Mouse (Mus musculus): ENCODE data around the gene P2rx5. TPM values are rescaled to one million over a fixed set of nuclear protein-coding genes. Genes with fewer than 3 reads are reported as not detected.

Gene P2rx5
- polyA plus RNA-seq, 1 experiment from 2014 or later = 0.47 TPM

DNA sequence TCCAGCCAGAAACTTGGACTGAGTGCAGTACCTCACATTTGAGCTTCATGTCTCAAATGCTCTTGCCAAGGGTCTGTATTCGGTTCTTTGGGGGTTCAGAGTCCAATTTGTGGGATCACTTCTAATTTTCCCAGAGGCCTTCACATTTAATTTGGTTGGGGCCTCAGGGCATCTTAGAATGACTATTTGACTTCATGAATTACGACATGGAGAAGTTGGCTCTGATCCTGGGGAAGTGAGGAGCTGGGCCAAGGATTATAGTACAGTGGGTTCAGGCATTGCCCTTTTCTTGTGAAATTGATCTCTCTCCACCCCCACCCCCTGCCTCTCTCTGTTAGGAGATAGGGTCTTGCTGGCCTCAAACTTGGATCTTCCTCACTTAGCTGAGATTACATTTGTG is 40.8 kb downstream of the P2rx5 start:
- Histone ChIP-seq H3K36me3 (0 out of 2 replicates have a peak, but pooled peaks cover under 1% of the 10 kb centered on the region), H3K4me3 (replicated peaks) (no peak overlapping the region), H3K9me3 (replicated peaks) (no peaks in the 10 kb centered on the region), H3K4me1 (peaks cover 19% of the 10 kb centered on the region), H3K9ac (no peak overlapping the region), H3K4me2 (no peak overlapping the region), H3K27ac (no peak overlapping the region), H3K27me3 (no peaks in the 10 kb centered on the region)
- ATAC-seq (replicated peaks; ENCODE audit: low FRiP score) = no peak
- 76% methylated on average over 2 of the region's 2 CpGs for WGBS

DNA sequence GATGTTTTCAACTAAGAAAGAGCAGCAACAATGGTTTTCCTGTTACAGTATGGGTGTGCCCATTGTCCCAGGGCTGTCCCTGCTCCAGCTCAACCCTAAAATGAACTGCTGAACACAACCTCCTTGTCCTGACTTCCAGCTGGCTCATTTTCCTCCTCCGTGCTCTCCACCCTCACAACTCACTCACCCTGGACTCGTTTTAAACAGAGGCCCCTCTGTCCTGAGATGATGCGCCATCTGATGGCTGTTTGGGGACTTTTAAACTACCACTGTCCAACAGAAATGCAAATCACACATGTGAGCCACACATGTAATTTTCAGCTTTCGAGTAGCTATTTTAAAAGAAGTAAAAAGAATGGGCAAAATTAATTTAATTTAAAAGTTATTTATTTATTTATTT is 41.4 kb downstream of the P2rx5 start:
- no peak overlapping the region for H3K4me3 ChIP-seq (replicated peaks)
- no peak overlapping the region for H3K4me2 ChIP-seq
- H3K9ac ChIP-seq = no peak overlapping the region
- WGBS = 37% methylated on average over 4 of the region's 4 CpGs
- peaks cover 22% of the 10 kb centered on the region for H3K4me1 ChIP-seq
- no peaks in the 10 kb centered on the region for H3K36me3 ChIP-seq
- H3K27ac ChIP-seq = no peak overlapping the region
- no peaks in the 10 kb centered on the region for H3K27me3 ChIP-seq
- ATAC-seq (replicated peaks; ENCODE audit: low FRiP score) = no peak
- no peaks in the 10 kb centered on the region for H3K9me3 ChIP-seq (replicated peaks)

GRCm38 (mm10) chr11:73203895-73204294 is 43.7 kb downstream of the P2rx5 start:
- Histone ChIP-seq H3K27ac (no peak overlapping the region), H3K4me1 (peaks cover 15% of the 10 kb centered on the region), H3K9me3 (replicated peaks) (no peaks in the 10 kb centered on the region), H3K4me2 (no peak overlapping the region), H3K4me3 (replicated peaks) (no peak overlapping the region), H3K9ac (no peak overlapping the region), H3K27me3 (no peaks in the 10 kb centered on the region), H3K36me3 (no peaks in the 10 kb centered on the region)
- 85% methylated on average over 8 of the region's 8 CpGs for WGBS
- no peak for ATAC-seq (replicated peaks; ENCODE audit: low FRiP score)

- Histone ChIP-seq H3K9me3 (replicated peaks) (no peaks in the 10 kb centered on the region), H3K4me1 (0 out of 2 replicates have a peak, but pooled peaks cover 9% of the 10 kb centered on the region), H3K36me3 (no peaks in the 10 kb centered on the region), H3K4me3 (replicated peaks) (no peak overlapping the region), H3K4me2 (no peak overlapping the region), H3K9ac (no peak overlapping the region), H3K27me3 (no peaks in the 10 kb centered on the region), H3K27ac (no peak overlapping the region)
- WGBS = 22% methylated on average over 7 of the region's 7 CpGs
- ATAC-seq (replicated peaks; ENCODE audit: low FRiP score) = no peak
Measured at GRCm38 (mm10) chr11:73205194-73205593, 45.0 kb downstream of the P2rx5 start.

DNA sequence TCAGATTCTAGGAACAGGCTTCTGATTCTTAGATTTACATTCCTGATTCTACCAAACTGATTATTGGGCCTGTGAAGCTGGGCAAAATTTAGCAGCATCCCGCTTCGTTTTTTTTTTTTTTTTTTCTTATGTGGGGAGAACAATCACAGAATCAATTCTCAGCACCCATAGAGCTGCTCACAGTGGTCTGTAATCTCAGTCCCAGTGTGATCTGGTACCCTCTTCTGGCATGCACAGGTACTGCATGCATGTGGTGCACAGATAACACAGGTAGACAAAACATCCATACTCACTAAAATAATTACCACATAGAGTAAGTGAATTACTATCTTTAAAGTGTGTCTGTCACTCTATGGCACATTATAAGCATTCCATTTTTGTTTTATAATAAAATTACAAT is 47.4 kb downstream of the P2rx5 start:
- H3K4me2 ChIP-seq = no peak overlapping the region
- H3K4me3 ChIP-seq (replicated peaks) = no peak overlapping the region
- H3K36me3 ChIP-seq = no peaks in the 10 kb centered on the region
- no peak for ATAC-seq (replicated peaks; ENCODE audit: low FRiP score)
- H3K27me3 ChIP-seq = no peaks in the 10 kb centered on the region
- no peaks in the 10 kb centered on the region for H3K9me3 ChIP-seq (replicated peaks)
- H3K4me1 ChIP-seq = 0 out of 2 replicates have a peak, but pooled peaks cover 7% of the 10 kb centered on the region
- H3K9ac ChIP-seq = no peak overlapping the region
- H3K27ac ChIP-seq = no peak overlapping the region
- WGBS = 69% methylated on average over 2 of the region's 2 CpGs

- H3K4me3 ChIP-seq (replicated peaks) = no peak overlapping the region
- H3K36me3 ChIP-seq = no peaks in the 10 kb centered on the region
- 74% methylated on average over 3 of the region's 3 CpGs for WGBS
- H3K9me3 ChIP-seq (replicated peaks) = no peaks in the 10 kb centered on the region
- no peak overlapping the region for H3K9ac ChIP-seq
- no peaks in the 10 kb centered on the region for H3K27me3 ChIP-seq
- no peak overlapping the region for H3K4me2 ChIP-seq
- H3K4me1 ChIP-seq = no peaks in the 10 kb centered on the region
- ATAC-seq (replicated peaks; ENCODE audit: low FRiP score) = no peak
- no peak overlapping the region for H3K27ac ChIP-seq
Measured at GRCm38 (mm10) chr11:73213956-73214355, 53.7 kb downstream of the P2rx5 start.

GRCm38 (mm10) chr11:73219671-73220070 is 59.5 kb downstream of the P2rx5 start:
- WGBS = 70% methylated on average over 2 of the region's 2 CpGs
- ATAC-seq (replicated peaks; ENCODE audit: low FRiP score) = no peak
- no peak overlapping the region for H3K9ac ChIP-seq

DNA sequence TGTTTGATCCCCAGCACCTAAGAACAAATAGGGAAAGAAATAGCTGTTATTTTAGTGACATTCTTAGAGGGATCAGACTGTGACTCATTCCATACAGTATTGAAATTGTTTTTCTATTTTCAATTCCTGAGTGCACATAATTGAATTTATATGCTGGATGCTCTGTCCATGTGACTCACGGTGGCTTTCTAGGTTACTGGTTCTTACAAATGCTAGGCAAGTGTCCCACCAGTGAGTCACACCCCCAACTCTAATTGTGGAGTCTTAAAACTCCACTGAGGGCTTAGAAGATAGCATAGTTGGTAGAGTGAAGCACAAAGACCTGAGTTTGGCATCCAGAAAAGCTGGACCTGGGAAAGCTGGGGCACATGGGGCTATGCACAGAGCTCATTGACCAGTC is 60.4 kb downstream of the P2rx5 start:
- 90% methylated on average over 1 of the region's 1 CpGs for WGBS
- H3K27ac ChIP-seq = no peak overlapping the region
- no peaks in the 10 kb centered on the region for H3K9me3 ChIP-seq (replicated peaks)
- H3K27me3 ChIP-seq = no peaks in the 10 kb centered on the region
- H3K4me1 ChIP-seq = no peaks in the 10 kb centered on the region
- no peak overlapping the region for H3K4me2 ChIP-seq
- ATAC-seq (replicated peaks; ENCODE audit: low FRiP score) = no peak
- no peak overlapping the region for H3K9ac ChIP-seq
- no peak overlapping the region for H3K4me3 ChIP-seq (replicated peaks)
- H3K36me3 ChIP-seq = no peaks in the 10 kb centered on the region

More at GRCm38 (mm10) chr11:73219671-73220070, 59.5 kb downstream of the P2rx5 start:
- no peak overlapping the region for H3K27ac ChIP-seq
- no peaks in the 10 kb centered on the region for H3K36me3 ChIP-seq
- H3K27me3 ChIP-seq = no peaks in the 10 kb centered on the region
- no peak overlapping the region for H3K4me2 ChIP-seq
- H3K4me1 ChIP-seq = no peaks in the 10 kb centered on the region
- H3K4me3 ChIP-seq (replicated peaks) = no peak overlapping the region
- H3K9me3 ChIP-seq (replicated peaks) = no peaks in the 10 kb centered on the region

Other genes with a start within 250 kb of the P2rx5 start
- 4.2 and 5.7 TPM in 2 replicates for gene Atp2a3, start 199.3 kb upstream of the P2rx5 start, polyA plus RNA-seq (2015; fragmentation: Nextera tagmentation; extraction: Ambion mirVana)
- gene P2rx1, start 161.3 kb upstream of the P2rx5 start, polyA plus RNA-seq (2015; fragmentation: Nextera tagmentation; extraction: Ambion mirVana) = 1.6 and 1.7 TPM in 2 replicates
- 6.7 and 9.2 TPM in 2 replicates for gene Camkk1, start 141.4 kb upstream of the P2rx5 start, polyA plus RNA-seq (2015; fragmentation: Nextera tagmentation; extraction: Ambion mirVana)
- 12.1 and 12.9 TPM in 2 replicates for gene Ncbp3, start 112.6 kb upstream of the P2rx5 start, polyA plus RNA-seq (2015; fragmentation: Nextera tagmentation; extraction: Ambion mirVana)
- gene Itgae, start 69.8 kb upstream of the P2rx5 start, polyA plus RNA-seq (2015; fragmentation: Nextera tagmentation; extraction: Ambion mirVana) = 0.37 and 0.42 TPM in 2 replicates
- 17.5 and 18.9 TPM in 2 replicates for gene Haspin, start 22.1 kb upstream of the P2rx5 start, polyA plus RNA-seq (2015; fragmentation: Nextera tagmentation; extraction: Ambion mirVana)
- 121 and 131 TPM in 2 replicates for gene Emc6, start 16.6 kb downstream of the P2rx5 start, polyA plus RNA-seq (2015; fragmentation: Nextera tagmentation; extraction: Ambion mirVana)
- gene Tax1bp3, start 16.7 kb downstream of the P2rx5 start, polyA plus RNA-seq (2015; fragmentation: Nextera tagmentation; extraction: Ambion mirVana) = 202 and 204 TPM in 2 replicates
- 17.7 and 18.2 TPM in 2 replicates for gene Ctns, start 38.6 kb downstream of the P2rx5 start, polyA plus RNA-seq (2015; fragmentation: Nextera tagmentation; extraction: Ambion mirVana)
- gene Shpk, start 39.0 kb downstream of the P2rx5 start, polyA plus RNA-seq (2015; fragmentation: Nextera tagmentation; extraction: Ambion mirVana) = 1.5 and 1.7 TPM in 2 replicates
- gene Trpv1, start 73.9 kb downstream of the P2rx5 start, polyA plus RNA-seq (2015; fragmentation: Nextera tagmentation; extraction: Ambion mirVana) = 0.12 TPM in 1 of 2 replicates, not detected in the other
- gene Trpv3, start 107.0 kb downstream of the P2rx5 start, polyA plus RNA-seq (2015; fragmentation: Nextera tagmentation; extraction: Ambion mirVana) = 0.18 and 0.22 TPM in 2 replicates
- 17.1 and 17.2 TPM in 2 replicates for gene Aspa, start 169.2 kb downstream of the P2rx5 start, polyA plus RNA-seq (2015; fragmentation: Nextera tagmentation; extraction: Ambion mirVana)
- not detected in 2 replicates for gene Gm49340, start 169.3 kb downstream of the P2rx5 start, polyA plus RNA-seq (2015; fragmentation: Nextera tagmentation; extraction: Ambion mirVana)
- gene Spata22, start 169.3 kb downstream of the P2rx5 start, polyA plus RNA-seq (2015; fragmentation: Nextera tagmentation; extraction: Ambion mirVana) = 0.32 and 0.33 TPM in 2 replicates
- gene Olfr20, start 190.4 kb downstream of the P2rx5 start, polyA plus RNA-seq (2015; fragmentation: Nextera tagmentation; extraction: Ambion mirVana) = not detected in 2 replicates
- not detected in 2 replicates for gene Olfr376, start 210.8 kb downstream of the P2rx5 start, polyA plus RNA-seq (2015; fragmentation: Nextera tagmentation; extraction: Ambion mirVana)
- not detected in 2 replicates for gene Olfr1, start 239.2 kb downstream of the P2rx5 start, polyA plus RNA-seq (2015; fragmentation: Nextera tagmentation; extraction: Ambion mirVana)